ENCODE assay signal across 8 mouse cellular contexts in genomic region chr10:115817056-115817724, GRCm38 (mm10). TPM values are rescaled to one million over a fixed set of nuclear protein-coding genes. Genes with fewer than 3 reads are reported as not detected.
DNase-seq lines count a peak whose midpoint lies in the region; ATAC-seq and TF ChIP-seq lines count a peak whose summit lies in the region.

No protein-coding gene starts in this region.

- H3K4me1 ChIP-seq in intestine, embryonic 14.5 days (replicated peaks; ENCODE audit: control insufficient read depth, insufficient read depth, low read length) = peaks cover 5% of the 10 kb centered on the region; the same call in 1 of the 2 replicates
- H3K4me1 ChIP-seq in liver, embryonic 15.5 days (replicated peaks) = peaks cover 42% of the 10 kb centered on the region
- H3K4me1 ChIP-seq in small intestine, adult 2 months (ENCODE audit: control insufficient read depth, insufficient read depth, insufficient read length, low read length) = peaks cover 5% of the 10 kb centered on the region; the same call in 1 of the 2 replicates

- peak overlapping the region; percentile 38 for H3K4me3 ChIP-seq in intestine, embryonic 14.5 days (ENCODE audit: low read depth, low read length)
- H3K4me3 ChIP-seq in liver, embryonic 15.5 days (replicated peaks) = peak overlapping the region; percentile 65
- peak overlapping the region; percentile 74 for H3K4me3 ChIP-seq in small intestine, adult 2 months (ENCODE audit: low read depth, low read length)

- H3K9ac ChIP-seq in intestine, embryonic 14.5 days (ENCODE audit: low read length) = peak overlapping the region; percentile 3; the same call in 1 of the 2 replicates
- H3K9ac ChIP-seq in liver, embryonic 15.5 days = peak overlapping the region; percentile 66

- peak; percentile 38 for DNase-seq in gastrocnemius, adult 18-20 months (ENCODE audit: low spot score)
- no peak for DNase-seq in gastrocnemius, postnatal 4 days (ENCODE audit: low spot score in 2 of 2)
- DNase-seq in intestine, embryonic 14.5 days (ENCODE audit: low spot score) = no peak
- no peak for DNase-seq in frontal cortex, postnatal 14 days (ENCODE audit: low spot score in 2 of 2)
- DNase-seq in neural tube, embryonic 10.5 days (ENCODE audit: extremely low spot score, low spot score) = no peak
- no peak for DNase-seq in frontal cortex, adult 2 months (ENCODE audit: extremely low spot score in 1 of 2, low spot score in 1 of 2)

- WGBS in intestine, embryonic 14.5 days = 14% methylated on average over 13 of the region's 13 CpGs
- WGBS in liver, embryonic 15.5 days (ENCODE audit: insufficient replicate concordance) = 9% methylated on average over 13 of the region's 13 CpGs
- 10% methylated on average over 13 of the region's 13 CpGs for WGBS in small intestine, adult 2 months

- peak; percentile 96 for ATAC-seq in intestine, embryonic 14.5 days (replicated peaks; ENCODE audit: low FRiP score, low TSS enrichment, low read depth)
- peak; percentile 100 for ATAC-seq in liver, embryonic 15.5 days (ENCODE audit: insufficient read depth)

- TF ChIP-seq CTCF in small intestine, adult 2 months (IDR thresholded peaks at IDR 0.05; ENCODE audit: extremely low read depth, insufficient read length, insufficient replicate concordance, low read depth, low read length) = no peak

- no peaks in the 10 kb centered on the region for H3K9me3 ChIP-seq in intestine, embryonic 14.5 days (ENCODE audit: control insufficient read depth, low read length)
- no peaks in the 10 kb centered on the region for H3K9me3 ChIP-seq in liver, embryonic 15.5 days (replicated peaks)

- no peaks in the 10 kb centered on the region for H3K36me3 ChIP-seq in intestine, embryonic 14.5 days (ENCODE audit: control insufficient read depth, insufficient read depth, low read length)
- peaks cover 23% of the 10 kb centered on the region for H3K36me3 ChIP-seq in liver, embryonic 15.5 days (replicated peaks)
- no peaks in the 10 kb centered on the region for H3K36me3 ChIP-seq in small intestine, adult 2 months (ENCODE audit: control insufficient read depth, insufficient read depth, low read length)

- H3K4me2 ChIP-seq in intestine, embryonic 14.5 days (ENCODE audit: low read length) = peak overlapping the region; percentile 25
- H3K4me2 ChIP-seq in liver, embryonic 15.5 days = peak overlapping the region; percentile 61

- no peaks in the 10 kb centered on the region for H3K27me3 ChIP-seq in intestine, embryonic 14.5 days (replicated peaks; ENCODE audit: control insufficient read depth, insufficient read depth, low read length)
- H3K27me3 ChIP-seq in liver, embryonic 15.5 days = no peaks in the 10 kb centered on the region
- no peaks in the 10 kb centered on the region for H3K27me3 ChIP-seq in small intestine, adult 2 months (ENCODE audit: control insufficient read depth, insufficient read depth, low read length)

- peak overlapping the region; percentile 73 for H3K27ac ChIP-seq in intestine, embryonic 14.5 days (ENCODE audit: low read depth)
- H3K27ac ChIP-seq in liver, embryonic 15.5 days (replicated peaks) = peak overlapping the region; percentile 95
- H3K27ac ChIP-seq in small intestine, adult 2 months (ENCODE audit: insufficient read depth, low read depth, low read length) = peak overlapping the region; percentile 93

- peak; percentile 47; the same call in 1 of the 2 replicates for TF ChIP-seq POLR2A in small intestine, adult 2 months (IDR thresholded peaks at IDR 0.05; ENCODE audit: low read depth, low read length)

RNA-seq across cellular contexts. Expression of gene Tspan8, which starts 0.6 kb away (rescaled TPM):
- 100 to 1,000 TPM; 110 to 113 TPM for total RNA-seq in gastrocnemius, adult 18-20 months (2021)
- total RNA-seq in gastrocnemius, postnatal 4 days (2021) = 1 to 10 TPM; 5.3 to 6.5 TPM
- 183 and 185 TPM in 2 replicates for polyA plus RNA-seq in intestine, embryonic 14.5 days (2014; fragmentation: Nextera tagmentation; extraction: Ambion mirVana)
- 53.8 and 59.4 TPM in 2 replicates for polyA plus RNA-seq in liver, embryonic 15.5 days (2015; fragmentation: Nextera tagmentation; extraction: Ambion mirVana)
- 18.3 and 72.3 TPM in 2 replicates for polyA plus RNA-seq in small intestine, adult 2 months (2012; rRNA removed)
- 0.88 and 1.0 TPM in 2 replicates for polyA plus RNA-seq in frontal cortex, adult 2 months (2012; rRNA removed)
